Mouse (Mus musculus): Measurements from ENCODE around the gene Agtrap. TPM values are rescaled to one million over a fixed set of nuclear protein-coding genes. Genes with fewer than 3 reads are reported as not detected.

The Agtrap gene
- total and polyA plus RNA-seq, 2 experiments from 2014 or later: 4.2 to 7.9 TPM

GRCm38 (mm10) chr4:148039254-148040028 lies 48.4 kb downstream of the Agtrap start:
- Histone ChIP-seq H3K36me3 (ENCODE audit: insufficient read depth) (peaks cover 8% of the 10 kb centered on the region; the same call in 1 of the 2 replicates), H3K4me3 (ENCODE audit: low read depth, low read length) (peak overlapping the region; percentile 90), H3K27me3 (ENCODE audit: insufficient read depth, low read length) (no peaks in the 10 kb centered on the region), H3K9ac (peak overlapping the region; percentile 62), H3K27ac (ENCODE audit: low read depth, low read length) (peak overlapping the region; percentile 84), H3K4me2 (ENCODE audit: low read depth) (peak overlapping the region; percentile 96), H3K4me1 (ENCODE audit: insufficient read depth) (peaks cover 20% of the 10 kb centered on the region), H3K9me3 (ENCODE audit: low read length) (no peaks in the 10 kb centered on the region)
- ATAC-seq: peak; percentile 1; the same call in 1 of the 2 replicates
- WGBS: 15% methylated on average over 19 of the region's 19 CpGs
- TF ChIP-seq CTCF (IDR thresholded peaks at IDR 0.05; ENCODE audit: low read depth): peak; percentile 25
- peak; percentile 46 for DNase-seq

- peak within 1 kb of the TSS; percentile 92 for H3K27ac ChIP-seq (ENCODE audit: low read depth, low read length)
- peak within 1 kb of the TSS; percentile 90 for H3K4me3 ChIP-seq (ENCODE audit: low read depth, low read length)
- peak within 1 kb of the TSS; percentile 96 for H3K4me2 ChIP-seq (ENCODE audit: low read depth)
- no peaks in the 10 kb centered on the region for H3K9me3 ChIP-seq (ENCODE audit: low read length)
- peak; percentile 97 for ATAC-seq
- H3K27me3 ChIP-seq (ENCODE audit: insufficient read depth, low read length): no peaks in the 10 kb centered on the region
- H3K4me1 ChIP-seq (ENCODE audit: insufficient read depth): peaks cover 20% of the 10 kb centered on the region
- peak within 1 kb of the TSS; percentile 94 for H3K9ac ChIP-seq
- TF ChIP-seq CTCF (IDR thresholded peaks at IDR 0.05; ENCODE audit: low read depth): no peak
- 0 out of 2 replicates have a peak, but pooled peaks cover 6% of the 10 kb centered on the region for H3K36me3 ChIP-seq (ENCODE audit: insufficient read depth)
- 2% methylated on average over 54 of the region's 54 CpGs for WGBS
- peak; percentile 100 for DNase-seq
These were observed 49.1 kb downstream of the Agtrap start, which contains the start of the genes Clcn6 and Mthfr for GRCm38 (mm10) chr4:148038600-148039253. Clcn6 (minus strand) TSS chr4:148038821. Mthfr (plus strand) TSS chr4:148039077.

- H3K27me3 ChIP-seq (ENCODE audit: insufficient read depth, low read length): no peaks in the 10 kb centered on the region
- H3K4me3 ChIP-seq (ENCODE audit: low read depth, low read length): peak overlapping the region; percentile 90
- H3K4me2 ChIP-seq (ENCODE audit: low read depth): peak overlapping the region; percentile 96
- WGBS: 5% methylated on average over 26 of the region's 26 CpGs
- no peaks in the 10 kb centered on the region for H3K9me3 ChIP-seq (ENCODE audit: low read length)
- H3K9ac ChIP-seq: peak overlapping the region; percentile 94
- H3K4me1 ChIP-seq (ENCODE audit: insufficient read depth): peaks cover 20% of the 10 kb centered on the region
- H3K27ac ChIP-seq (ENCODE audit: low read depth, low read length): peak overlapping the region; percentile 92
- ATAC-seq: peak; percentile 3; the same call in 1 of the 2 replicates
- DNase-seq: no peak
- 0 out of 2 replicates have a peak, but pooled peaks cover 6% of the 10 kb centered on the region for H3K36me3 ChIP-seq (ENCODE audit: insufficient read depth)
- no peak for TF ChIP-seq CTCF (IDR thresholded peaks at IDR 0.05; ENCODE audit: low read depth)
These were observed 49.7 kb downstream of the Agtrap start for GRCm38 (mm10) chr4:148038079-148038599.

- Histone ChIP-seq H3K4me1 (ENCODE audit: insufficient read depth) (peaks cover 10% of the 10 kb centered on the region), H3K27ac (ENCODE audit: low read depth, low read length) (no peak overlapping the region), H3K9ac (no peak overlapping the region), H3K4me2 (ENCODE audit: low read depth) (no peak overlapping the region), H3K9me3 (ENCODE audit: low read length) (no peaks in the 10 kb centered on the region), H3K27me3 (ENCODE audit: insufficient read depth, low read length) (no peaks in the 10 kb centered on the region), H3K36me3 (ENCODE audit: insufficient read depth) (peaks cover 11% of the 10 kb centered on the region; the same call in 1 of the 2 replicates), H3K4me3 (ENCODE audit: low read depth, low read length) (no peak overlapping the region)
- 92% methylated on average over 3 of the region's 3 CpGs for WGBS
- DNase-seq (no peak), ATAC-seq (no peak)
- no peak for TF ChIP-seq CTCF (IDR thresholded peaks at IDR 0.05; ENCODE audit: low read depth)
These were observed 52.4 kb downstream of the Agtrap start for GRCm38 (mm10) chr4:148035440-148035839.

GRCm38 (mm10) chr4:148033858-148034410 lies 53.9 kb downstream of the Agtrap start:
- peaks cover 20% of the 10 kb centered on the region for H3K36me3 ChIP-seq (ENCODE audit: insufficient read depth)
- no peak for DNase-seq
- no peak overlapping the region for H3K4me3 ChIP-seq (ENCODE audit: low read depth, low read length)
- no peaks in the 10 kb centered on the region for H3K27me3 ChIP-seq (ENCODE audit: insufficient read depth, low read length)
- no peak for ATAC-seq
- no peak overlapping the region for H3K4me2 ChIP-seq (ENCODE audit: low read depth)
- 67% methylated on average over 7 of the region's 7 CpGs for WGBS
- H3K9ac ChIP-seq: no peak overlapping the region
- TF ChIP-seq CTCF (IDR thresholded peaks at IDR 0.05; ENCODE audit: low read depth): no peak
- no peak overlapping the region for H3K27ac ChIP-seq (ENCODE audit: low read depth, low read length)
- H3K4me1 ChIP-seq (ENCODE audit: insufficient read depth): peaks cover 5% of the 10 kb centered on the region
- H3K9me3 ChIP-seq (ENCODE audit: low read length): no peaks in the 10 kb centered on the region

- WGBS: 86% methylated on average over 5 of the region's 5 CpGs
These were observed 57.3 kb downstream of the Agtrap start for GRCm38 (mm10) chr4:148030506-148030905.

More at GRCm38 (mm10) chr4:148030506-148030905, 57.3 kb downstream of the Agtrap start:
- no peaks in the 10 kb centered on the region for H3K27me3 ChIP-seq (ENCODE audit: insufficient read depth, low read length)
- no peaks in the 10 kb centered on the region for H3K9me3 ChIP-seq (ENCODE audit: low read length)
- peaks cover 40% of the 10 kb centered on the region for H3K36me3 ChIP-seq (ENCODE audit: insufficient read depth)
- no peaks in the 10 kb centered on the region for H3K4me1 ChIP-seq (ENCODE audit: insufficient read depth)
- no peak overlapping the region for H3K4me3 ChIP-seq (ENCODE audit: low read depth, low read length)
- no peak overlapping the region for H3K9ac ChIP-seq
- no peak overlapping the region for H3K27ac ChIP-seq (ENCODE audit: low read depth, low read length)
- TF ChIP-seq CTCF (IDR thresholded peaks at IDR 0.05; ENCODE audit: low read depth): no peak
- no peak overlapping the region for H3K4me2 ChIP-seq (ENCODE audit: low read depth)
- no peak for ATAC-seq
- DNase-seq: no peak
